Mouse (Mus musculus): ENCODE data around the gene Hcar1. TPM values are rescaled to one million over a fixed set of nuclear protein-coding genes. Genes with fewer than 3 reads are reported as not detected.

Hcar1 gene
- polyA plus RNA-seq, 1 experiment: not detected

GRCm38 (mm10) chr5:123869615-123870014, 10.2 kb downstream of the Hcar1 start:
- Histone ChIP-seq H3K36me3 (replicated peaks; ENCODE audit: low read length) (no peaks in the 10 kb centered on the region), H3K9me3 (peaks cover 12% of the 10 kb centered on the region), H3K4me1 (peaks cover 4% of the 10 kb centered on the region; the same call in 1 of the 2 replicates), H3K4me3 (replicated peaks) (no peak overlapping the region), H3K27me3 (replicated peaks) (peaks cover 7% of the 10 kb centered on the region)
- no peak for TF ChIP-seq FLI1 (IDR thresholded peaks at IDR 0.05; ENCODE audit: low read length)
- no peak for TF ChIP-seq GATA1 (IDR thresholded peaks at IDR 0.05; ENCODE audit: borderline replicate concordance, low read length)

- TF ChIP-seq FLI1 (IDR thresholded peaks at IDR 0.05; ENCODE audit: low read length) (no peak), GATA1 (IDR thresholded peaks at IDR 0.05; ENCODE audit: borderline replicate concordance, low read length) (no peak)
- Histone ChIP-seq H3K9me3 (peaks cover 8% of the 10 kb centered on the region), H3K4me3 (replicated peaks) (no peak overlapping the region), H3K4me1 (peaks cover 8% of the 10 kb centered on the region; the same call in 1 of the 2 replicates), H3K27me3 (replicated peaks) (peaks cover 17% of the 10 kb centered on the region), H3K36me3 (replicated peaks; ENCODE audit: low read length) (no peaks in the 10 kb centered on the region)
Measured at GRCm38 (mm10) chr5:123866457-123866856, 13.4 kb downstream of the Hcar1 start.

- peaks cover 17% of the 10 kb centered on the region for H3K27me3 ChIP-seq (replicated peaks)
- 0 out of 2 replicates have a peak, but pooled peaks cover 3% of the 10 kb centered on the region for H3K9me3 ChIP-seq
- peak within 1 kb of the TSS; percentile 62 for H3K4me3 ChIP-seq (replicated peaks)
- TF ChIP-seq GATA1 (IDR thresholded peaks at IDR 0.05; ENCODE audit: borderline replicate concordance, low read length) (no peak), FLI1 (IDR thresholded peaks at IDR 0.05; ENCODE audit: low read length) (no peak)
- H3K4me1 ChIP-seq: peaks cover 8% of the 10 kb centered on the region; the same call in 1 of the 2 replicates
- no peaks in the 10 kb centered on the region for H3K36me3 ChIP-seq (replicated peaks; ENCODE audit: low read length)
Measured at GRCm38 (mm10) chr5:123865365-123865764, 14.5 kb downstream of the Hcar1 start, which contains the start of gene Hcar2. Gene Hcar2, minus strand, starts transcription at chr5:123865499.

- H3K27me3 ChIP-seq (replicated peaks): peaks cover 18% of the 10 kb centered on the region
- H3K9me3 ChIP-seq: 0 out of 2 replicates have a peak, but pooled peaks cover 3% of the 10 kb centered on the region
- TF ChIP-seq FLI1 (IDR thresholded peaks at IDR 0.05; ENCODE audit: low read length) (no peak), GATA1 (IDR thresholded peaks at IDR 0.05; ENCODE audit: borderline replicate concordance, low read length) (no peak)
- peaks cover 3% of the 10 kb centered on the region; the same call in 1 of the 2 replicates for H3K4me1 ChIP-seq
- peak overlapping the region; percentile 28 for H3K4me3 ChIP-seq (replicated peaks)
- no peaks in the 10 kb centered on the region for H3K36me3 ChIP-seq (replicated peaks; ENCODE audit: low read length)
Measured at GRCm38 (mm10) chr5:123863934-123864333, 15.9 kb downstream of the Hcar1 start.

- Histone ChIP-seq H3K36me3 (replicated peaks; ENCODE audit: low read length) (no peaks in the 10 kb centered on the region), H3K9me3 (no peaks in the 10 kb centered on the region), H3K4me3 (replicated peaks) (peak overlapping the region; percentile 59), H3K4me1 (peaks cover 8% of the 10 kb centered on the region; the same call in 1 of the 2 replicates), H3K27me3 (replicated peaks) (peaks cover 18% of the 10 kb centered on the region)
- no peak for TF ChIP-seq FLI1 (IDR thresholded peaks at IDR 0.05; ENCODE audit: low read length)
- TF ChIP-seq GATA1 (IDR thresholded peaks at IDR 0.05; ENCODE audit: borderline replicate concordance, low read length): no peak
Measured at GRCm38 (mm10) chr5:123862374-123863350, 17.2 kb downstream of the Hcar1 start.

- Histone ChIP-seq H3K27me3 (replicated peaks) (peaks cover 12% of the 10 kb centered on the region), H3K4me1 (peaks cover 8% of the 10 kb centered on the region; the same call in 1 of the 2 replicates), H3K9me3 (peaks cover 10% of the 10 kb centered on the region; the same call in 1 of the 2 replicates), H3K4me3 (replicated peaks) (no peak overlapping the region), H3K36me3 (replicated peaks; ENCODE audit: low read length) (no peaks in the 10 kb centered on the region)
- TF ChIP-seq FLI1 (IDR thresholded peaks at IDR 0.05; ENCODE audit: low read length): no peak
- no peak for TF ChIP-seq GATA1 (IDR thresholded peaks at IDR 0.05; ENCODE audit: borderline replicate concordance, low read length)
Measured at GRCm38 (mm10) chr5:123858798-123859197, 21.0 kb downstream of the Hcar1 start.

GRCm38 (mm10) chr5:123854511-123854910, 25.3 kb downstream of the Hcar1 start:
- no peak overlapping the region for H3K4me3 ChIP-seq (replicated peaks)
- H3K4me1 ChIP-seq: peaks cover 19% of the 10 kb centered on the region
- peaks cover 9% of the 10 kb centered on the region for H3K27me3 ChIP-seq (replicated peaks)
- TF ChIP-seq GATA1 (IDR thresholded peaks at IDR 0.05; ENCODE audit: borderline replicate concordance, low read length) (no peak), FLI1 (IDR thresholded peaks at IDR 0.05; ENCODE audit: low read length) (no peak)
- H3K36me3 ChIP-seq (replicated peaks; ENCODE audit: low read length): no peaks in the 10 kb centered on the region
- peaks cover 10% of the 10 kb centered on the region; the same call in 1 of the 2 replicates for H3K9me3 ChIP-seq

GRCm38 (mm10) chr5:123853877-123854504, 25.8 kb downstream of the Hcar1 start:
- no peak for TF ChIP-seq GATA1 (IDR thresholded peaks at IDR 0.05; ENCODE audit: borderline replicate concordance, low read length)
- TF ChIP-seq FLI1 (IDR thresholded peaks at IDR 0.05; ENCODE audit: low read length): no peak

GRCm38 (mm10) chr5:123851398-123851797, 28.4 kb downstream of the Hcar1 start:
- TF ChIP-seq GATA1 (IDR thresholded peaks at IDR 0.05; ENCODE audit: borderline replicate concordance, low read length) (no peak), FLI1 (IDR thresholded peaks at IDR 0.05; ENCODE audit: low read length) (no peak)
- Histone ChIP-seq H3K27me3 (replicated peaks) (peaks cover 7% of the 10 kb centered on the region), H3K4me3 (replicated peaks) (peak overlapping the region; percentile 69), H3K36me3 (replicated peaks; ENCODE audit: low read length) (no peaks in the 10 kb centered on the region), H3K4me1 (peaks cover 14% of the 10 kb centered on the region), H3K9me3 (peaks cover 3% of the 10 kb centered on the region; the same call in 1 of the 2 replicates)

More at GRCm38 (mm10) chr5:123853877-123854504, 25.8 kb downstream of the Hcar1 start:
- no peak overlapping the region for H3K4me3 ChIP-seq (replicated peaks)
- H3K9me3 ChIP-seq: peaks cover 10% of the 10 kb centered on the region; the same call in 1 of the 2 replicates
- peaks cover 19% of the 10 kb centered on the region for H3K4me1 ChIP-seq
- peaks cover 9% of the 10 kb centered on the region for H3K27me3 ChIP-seq (replicated peaks)
- H3K36me3 ChIP-seq (replicated peaks; ENCODE audit: low read length): no peaks in the 10 kb centered on the region

Measured in megakaryocyte, embryonic 14.5 days (primary cell).